Comparison of ENCODE assay signal across 8 mouse cellular contexts in genomic region chr10:59149956-59150383, GRCm38 (mm10).
DNase-seq lines count a peak whose midpoint lies in the region; ATAC-seq and TF ChIP-seq lines count a peak whose summit lies in the region.

No protein-coding gene starts in this region.

- H3K36me3 ChIP-seq in kidney, adult 2 months (ENCODE audit: control insufficient read depth, insufficient read depth, low read length) = no peaks in the 10 kb centered on the region
- no peaks in the 10 kb centered on the region for H3K36me3 ChIP-seq in neural tube, embryonic 15.5 days

- DNase-seq in CD4-positive, CD25-positive, alpha-beta regulatory T cell, adult 2 months (ENCODE audit: low read depth, low spot score) = peak; percentile 56
- peak; percentile 2 for DNase-seq in T-cell, adult 2 months (ENCODE audit: low spot score)
- DNase-seq in embryo, embryonic 11.5 days (ENCODE audit: low read depth, low spot score) = peak; percentile 46
- peak; percentile 12 to 39 for DNase-seq in heart, adult 9 months (ENCODE audit: low spot score in 2 of 2)
- peak; percentile 51 for DNase-seq in kidney, adult 2 months
- DNase-seq in lung, adult 2 months = peak; percentile 40

- no peaks in the 10 kb centered on the region for H3K9me3 ChIP-seq in neural tube, embryonic 15.5 days (replicated peaks)

- TF ChIP-seq CTCF in kidney, adult 2 months (conservative IDR thresholded peaks at IDR 0.05; ENCODE audit: insufficient read depth, insufficient read length, low read depth, low read length) = peak; percentile 57
- peak; percentile 24; the same call in 1 of the 2 replicates for TF ChIP-seq CTCF in lung, adult 2 months (IDR thresholded peaks at IDR 0.05; ENCODE audit: insufficient read depth, low read length)

- H3K4me3 ChIP-seq in kidney, adult 2 months (ENCODE audit: insufficient read depth, low read depth, low read length) = no peak overlapping the region
- H3K4me3 ChIP-seq in lung, adult 2 months (replicated peaks; ENCODE audit: extremely low read depth, low read depth, low read length) = no peak overlapping the region
- no peak overlapping the region for H3K4me3 ChIP-seq in neural tube, embryonic 15.5 days (replicated peaks)

- 23% methylated on average over 8 of the region's 8 CpGs for WGBS in kidney, adult 2 months
- 12% methylated on average over 8 of the region's 8 CpGs for WGBS in lung, adult 2 months
- 19% methylated on average over 8 of the region's 8 CpGs for WGBS in neural tube, embryonic 15.5 days

- no peaks in the 10 kb centered on the region for H3K27me3 ChIP-seq in kidney, adult 2 months (replicated peaks; ENCODE audit: control insufficient read depth, insufficient read depth, low read length)
- no peaks in the 10 kb centered on the region for H3K27me3 ChIP-seq in neural tube, embryonic 15.5 days (replicated peaks)

- no peaks in the 10 kb centered on the region for H3K4me1 ChIP-seq in kidney, adult 2 months (ENCODE audit: control insufficient read depth, insufficient read depth, low read length)
- H3K4me1 ChIP-seq in lung, adult 2 months (ENCODE audit: control insufficient read depth, insufficient read depth, low read length) = no peaks in the 10 kb centered on the region
- peaks cover 8% of the 10 kb centered on the region; the same call in 1 of the 2 replicates for H3K4me1 ChIP-seq in neural tube, embryonic 15.5 days

- H3K9ac ChIP-seq in neural tube, embryonic 15.5 days (replicated peaks) = no peak overlapping the region

- no peak for ATAC-seq in CD4-positive, CD25-positive, alpha-beta regulatory T cell, adult 4 months
- peak; percentile 75 for ATAC-seq in neural tube, embryonic 15.5 days (ENCODE audit: low FRiP score)

- H3K4me2 ChIP-seq in neural tube, embryonic 15.5 days = peak overlapping the region; percentile 17

- no peak overlapping the region for H3K27ac ChIP-seq in kidney, adult 2 months (ENCODE audit: insufficient read depth, low read depth, low read length)
- no peak overlapping the region for H3K27ac ChIP-seq in neural tube, embryonic 15.5 days (replicated peaks)

- TF ChIP-seq POLR2A in kidney, adult 2 months (IDR thresholded peaks at IDR 0.05; ENCODE audit: low read depth, low read length) = no peak
- TF ChIP-seq POLR2A in lung, adult 2 months (IDR thresholded peaks at IDR 0.05; ENCODE audit: borderline replicate concordance, extremely low read depth, low read depth, low read length) = no peak

Comparison
In these comparisons a context has a peak if more than half of its experiments do, and no peak if none do; other contexts are left out.
1. DNase-seq: peak in every context shown above with its lines; median percentile 56 in CD4-positive, CD25-positive, alpha-beta regulatory T cell, adult 2 months; 51 in kidney, adult 2 months; 46 in embryo, embryonic 11.5 days; 40 in lung, adult 2 months; 26 in heart, adult 9 months; 2 in T-cell, adult 2 months.